Mouse (Mus musculus): ENCODE results near the gene Rnf41. TPM values are rescaled to one million over a fixed set of nuclear protein-coding genes. Genes with fewer than 3 reads are reported as not detected.

Gene Rnf41
- 26.8 and 27.0 TPM in 2 replicates for polyA plus RNA-seq (2015; fragmentation: Nextera tagmentation; extraction: Ambion mirVana)

GRCm38 (mm10) chr10:128411211-128412054, at the start of gene Rnf41, which contains the start of gene Nabp2:
Rnf41 (plus strand) TSS chr10:128411657.
Nabp2 (minus strand) TSS chr10:128411492.
- Histone ChIP-seq H3K27ac (replicated peaks) (peak within 1 kb of the TSS; percentile 93), H3K27me3 (replicated peaks) (no peaks in the 10 kb centered on the region), H3K9me3 (no peaks in the 10 kb centered on the region), H3K9ac (peak within 1 kb of the TSS; percentile 96), H3K36me3 (peaks cover 52% of the 10 kb centered on the region), H3K4me1 (peaks cover 51% of the 10 kb centered on the region), H3K4me2 (peak within 1 kb of the TSS; percentile 97), H3K4me3 (peak within 1 kb of the TSS; percentile 93)
- under 1% methylated on average over 50 of the region's 50 CpGs for WGBS
- peak; percentile 86 for ATAC-seq (ENCODE audit: extremely low read depth, insufficient number of reproducible peaks, low FRiP score, low TSS enrichment)

GRCm38 (mm10) chr10:128361836-128362235, 49.6 kb upstream of the Rnf41 start:
- no peak for ATAC-seq (ENCODE audit: extremely low read depth, insufficient number of reproducible peaks, low FRiP score, low TSS enrichment)
- 83% methylated on average over 6 of the region's 6 CpGs for WGBS
- H3K27ac ChIP-seq (replicated peaks) = no peak overlapping the region

GRCm38 (mm10) chr10:128362568-128362967, 48.9 kb upstream of the Rnf41 start:
- Histone ChIP-seq H3K4me3 (no peak overlapping the region), H3K4me1 (peaks cover 10% of the 10 kb centered on the region), H3K27me3 (replicated peaks) (no peaks in the 10 kb centered on the region), H3K9ac (no peak overlapping the region), H3K4me2 (no peak overlapping the region), H3K36me3 (peaks cover 84% of the 10 kb centered on the region), H3K9me3 (no peaks in the 10 kb centered on the region), H3K27ac (replicated peaks) (no peak overlapping the region)
- WGBS = 44% methylated on average over 3 of the region's 3 CpGs
- ATAC-seq (ENCODE audit: extremely low read depth, insufficient number of reproducible peaks, low FRiP score, low TSS enrichment) = no peak

More at GRCm38 (mm10) chr10:128361836-128362235, 49.6 kb upstream of the Rnf41 start:
- H3K4me1 ChIP-seq = 0 out of 2 replicates have a peak, but pooled peaks cover 3% of the 10 kb centered on the region
- no peaks in the 10 kb centered on the region for H3K27me3 ChIP-seq (replicated peaks)
- no peak overlapping the region for H3K4me2 ChIP-seq
- no peak overlapping the region for H3K4me3 ChIP-seq
- H3K9me3 ChIP-seq = no peaks in the 10 kb centered on the region
- peaks cover 91% of the 10 kb centered on the region for H3K36me3 ChIP-seq
- H3K9ac ChIP-seq = no peak overlapping the region

GRCm38 (mm10) chr10:128367899-128368401, 43.5 kb upstream of the Rnf41 start:
- H3K4me3 ChIP-seq = peak overlapping the region; percentile 70
- H3K27ac ChIP-seq (replicated peaks) = peak overlapping the region; percentile 93
- ATAC-seq (ENCODE audit: extremely low read depth, insufficient number of reproducible peaks, low FRiP score, low TSS enrichment) = no peak
- WGBS = 14% methylated on average over 19 of the region's 19 CpGs
- no peaks in the 10 kb centered on the region for H3K27me3 ChIP-seq (replicated peaks)
- H3K4me2 ChIP-seq = peak overlapping the region; percentile 92
- H3K9ac ChIP-seq = peak overlapping the region; percentile 86
- H3K36me3 ChIP-seq = peaks cover 30% of the 10 kb centered on the region
- H3K9me3 ChIP-seq = no peaks in the 10 kb centered on the region
- peaks cover 25% of the 10 kb centered on the region for H3K4me1 ChIP-seq

DNA sequence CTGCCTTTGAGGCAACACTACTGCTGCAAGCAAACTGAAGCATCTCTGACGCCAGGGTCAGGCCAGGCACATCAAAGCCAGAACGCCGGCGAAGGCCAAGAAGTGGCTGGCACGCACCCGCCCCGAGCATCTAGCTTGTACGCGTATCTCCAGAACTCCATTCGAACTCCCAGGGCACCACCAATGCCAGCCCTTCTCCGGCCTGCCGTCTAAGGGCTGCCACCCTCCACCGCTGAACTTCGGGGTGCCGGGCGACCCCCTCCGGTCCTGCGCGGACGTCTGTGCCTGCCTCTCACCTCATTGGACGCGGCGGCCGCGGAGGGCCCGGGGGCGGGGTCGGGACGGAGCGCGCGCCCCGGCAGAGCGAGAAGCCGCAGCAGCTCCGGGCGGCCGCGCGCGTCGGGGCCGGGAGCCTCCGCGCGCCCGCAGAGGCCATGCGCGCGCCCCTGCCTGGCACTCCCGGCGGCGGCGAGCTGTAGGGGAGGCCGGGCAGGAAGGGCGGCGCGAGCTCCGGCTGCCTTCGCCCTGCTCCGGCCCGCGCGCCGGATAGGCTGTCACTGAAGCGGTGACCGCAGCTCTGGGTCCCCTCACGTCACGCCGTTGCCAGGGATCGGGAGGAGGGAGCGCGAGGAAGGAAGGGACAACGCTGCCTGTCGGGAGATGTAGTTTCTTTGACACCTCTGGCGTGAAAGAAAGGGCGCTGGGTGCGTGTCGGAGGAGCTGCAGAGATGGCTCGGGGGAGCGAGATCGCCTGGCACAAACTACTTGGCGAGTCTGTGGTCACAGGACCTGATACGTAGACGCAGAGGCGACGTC, 42.8 kb upstream of the Rnf41 start, which contains the start of gene Coq10a:
Gene Coq10a (minus strand): TSS at position 596 of the 816 bp plus-strand sequence.
- Histone ChIP-seq H3K4me1 (peaks cover 32% of the 10 kb centered on the region), H3K4me3 (peak within 1 kb of the TSS; percentile 70), H3K9me3 (no peaks in the 10 kb centered on the region), H3K27me3 (replicated peaks) (no peaks in the 10 kb centered on the region), H3K9ac (peak within 1 kb of the TSS; percentile 86), H3K4me2 (peak within 1 kb of the TSS; percentile 92), H3K36me3 (peaks cover 23% of the 10 kb centered on the region), H3K27ac (replicated peaks) (peak within 1 kb of the TSS; percentile 93)
- under 1% methylated on average over 87 of the region's 87 CpGs for WGBS
- peak; percentile 94 for ATAC-seq (ENCODE audit: extremely low read depth, insufficient number of reproducible peaks, low FRiP score, low TSS enrichment)

- 7% methylated on average over 9 of the region's 9 CpGs for WGBS
- no peaks in the 10 kb centered on the region for H3K27me3 ChIP-seq (replicated peaks)
- H3K4me2 ChIP-seq = peak overlapping the region; percentile 92
- peak overlapping the region; percentile 86 for H3K9ac ChIP-seq
- H3K9me3 ChIP-seq = no peaks in the 10 kb centered on the region
- H3K4me1 ChIP-seq = peaks cover 32% of the 10 kb centered on the region
- peak overlapping the region; percentile 93 for H3K27ac ChIP-seq (replicated peaks)
- H3K36me3 ChIP-seq = peaks cover 17% of the 10 kb centered on the region
- no peak; the same call in 1 of the 2 replicates for ATAC-seq (ENCODE audit: extremely low read depth, insufficient number of reproducible peaks, low FRiP score, low TSS enrichment)
- peak overlapping the region; percentile 70 for H3K4me3 ChIP-seq
These were observed 42.3 kb upstream of the Rnf41 start for GRCm38 (mm10) chr10:128369218-128369543.

DNA sequence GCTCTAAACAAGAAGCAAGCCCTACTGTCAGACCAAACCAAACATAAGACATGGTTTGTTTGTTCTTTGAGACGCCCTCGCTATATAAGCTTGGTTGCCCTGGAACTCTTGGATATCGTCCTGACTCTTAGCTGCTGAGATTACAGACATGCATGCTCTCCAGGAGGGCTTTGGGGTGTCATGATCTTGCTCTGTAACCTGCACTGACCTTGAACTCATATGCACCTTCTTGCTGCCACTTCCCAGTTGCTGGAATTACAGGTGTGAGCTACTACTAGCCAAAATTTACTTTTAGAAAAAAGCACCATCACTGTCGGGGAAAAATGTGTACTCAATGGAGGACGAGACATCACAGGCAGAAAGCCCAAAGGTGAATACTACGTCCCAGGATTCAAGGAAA, 41.9 kb upstream of the Rnf41 start:
- Histone ChIP-seq H3K9me3 (no peaks in the 10 kb centered on the region), H3K4me2 (peak overlapping the region; percentile 92), H3K4me3 (peak overlapping the region; percentile 70), H3K9ac (peak overlapping the region; percentile 86), H3K27ac (replicated peaks) (peak overlapping the region; percentile 93), H3K27me3 (replicated peaks) (no peaks in the 10 kb centered on the region), H3K36me3 (peaks cover 13% of the 10 kb centered on the region), H3K4me1 (peaks cover 32% of the 10 kb centered on the region)
- 81% methylated on average over 6 of the region's 6 CpGs for WGBS
- ATAC-seq (ENCODE audit: extremely low read depth, insufficient number of reproducible peaks, low FRiP score, low TSS enrichment) = no peak

GRCm38 (mm10) chr10:128370021-128370420, 41.4 kb upstream of the Rnf41 start:
- H3K9me3 ChIP-seq = no peaks in the 10 kb centered on the region
- no peaks in the 10 kb centered on the region for H3K27me3 ChIP-seq (replicated peaks)
- H3K4me3 ChIP-seq = no peak overlapping the region
- WGBS = 72% methylated on average over 5 of the region's 6 CpGs
- H3K4me2 ChIP-seq = no peak overlapping the region
- ATAC-seq (ENCODE audit: extremely low read depth, insufficient number of reproducible peaks, low FRiP score, low TSS enrichment) = no peak
- peaks cover 32% of the 10 kb centered on the region for H3K4me1 ChIP-seq
- peaks cover 9% of the 10 kb centered on the region for H3K36me3 ChIP-seq
- H3K27ac ChIP-seq (replicated peaks) = 0 out of 2 replicates have a peak overlapping the region, but pooled peaks have one; percentile 93
- H3K9ac ChIP-seq = no peak overlapping the region

GRCm38 (mm10) chr10:128370601-128371000, 40.9 kb upstream of the Rnf41 start:
- Histone ChIP-seq H3K9me3 (no peaks in the 10 kb centered on the region), H3K27ac (replicated peaks) (no peak overlapping the region), H3K4me1 (peaks cover 32% of the 10 kb centered on the region), H3K9ac (0 out of 2 replicates have a peak overlapping the region, but pooled peaks have one; percentile 6), H3K4me3 (no peak overlapping the region), H3K4me2 (no peak overlapping the region), H3K36me3 (peaks cover 3% of the 10 kb centered on the region), H3K27me3 (replicated peaks) (no peaks in the 10 kb centered on the region)
- no peak for ATAC-seq (ENCODE audit: extremely low read depth, insufficient number of reproducible peaks, low FRiP score, low TSS enrichment)
- 54% methylated on average over 4 of the region's 4 CpGs for WGBS

DNA sequence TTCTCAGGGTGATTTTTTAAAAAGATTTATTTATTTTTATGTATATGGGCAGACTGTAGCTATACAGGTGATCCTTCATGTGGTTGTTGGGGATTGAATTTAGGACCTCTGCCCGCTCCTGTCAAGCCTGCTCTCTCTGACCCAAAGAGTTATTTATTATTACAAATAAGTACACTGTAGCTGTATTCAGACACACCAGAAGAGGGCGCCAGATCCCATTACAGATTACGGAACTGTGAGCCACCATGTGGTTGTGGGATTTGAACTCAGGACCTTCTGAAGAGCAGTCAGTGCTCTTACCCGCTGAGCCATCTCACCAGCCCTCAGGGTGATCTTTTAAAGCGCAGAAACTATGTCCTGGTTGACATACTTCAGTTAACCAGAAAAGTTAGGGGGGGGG, 39.3 kb upstream of the Rnf41 start:
- ATAC-seq (ENCODE audit: extremely low read depth, insufficient number of reproducible peaks, low FRiP score, low TSS enrichment) = no peak
- Histone ChIP-seq H3K4me1 (peaks cover 39% of the 10 kb centered on the region), H3K27ac (replicated peaks) (no peak overlapping the region), H3K9me3 (no peaks in the 10 kb centered on the region), H3K4me2 (no peak overlapping the region), H3K4me3 (no peak overlapping the region), H3K27me3 (replicated peaks) (no peaks in the 10 kb centered on the region), H3K9ac (no peak overlapping the region), H3K36me3 (no peaks in the 10 kb centered on the region)
- WGBS = 77% methylated on average over 5 of the region's 5 CpGs

All from heart, embryonic 13.5 days (tissue).